Mouse (Mus musculus) small intestine, adult 2 months (tissue): ENCODE results near the gene Ica1.

Experiments used
- CTCF ChIP-seq: fragments of 200-500 bp; IDR thresholded peaks from 2 replicates; pipeline ENCODE4 v1.5.1; 2012; ENCODE audit warnings: low read depth, mild to moderate bottlenecking, control low read depth, inconsistent platforms, low read length, moderate library complexity, mixed read lengths; ENCODE audit not compliant: insufficient replicate concordance, insufficient read length; ENCODE audit errors: extremely low read depth
- POLR2A ChIP-seq: fragments of 200-500 bp; IDR thresholded peaks from 2 replicates; pipeline ENCODE4 v1.6.1; 2012; ENCODE audit warnings: low read depth, mild to moderate bottlenecking, control low read depth, inconsistent platforms, low read length, moderate library complexity

- TF ChIP-seq POLR2A, result no peak
- no peak for TF ChIP-seq CTCF
Measured at GRCm38 (mm10) chr6:8716539-8716938, 61.7 kb downstream of the Ica1 start.
